Mouse (Mus musculus): ENCODE results near the gene Foxl2. TPM values are rescaled to one million over a fixed set of nuclear protein-coding genes. Genes with fewer than 3 reads are reported as not detected.

The Foxl2 gene
- polyA plus RNA-seq, 1 experiment from 2014 or later, result not detected

DNA sequence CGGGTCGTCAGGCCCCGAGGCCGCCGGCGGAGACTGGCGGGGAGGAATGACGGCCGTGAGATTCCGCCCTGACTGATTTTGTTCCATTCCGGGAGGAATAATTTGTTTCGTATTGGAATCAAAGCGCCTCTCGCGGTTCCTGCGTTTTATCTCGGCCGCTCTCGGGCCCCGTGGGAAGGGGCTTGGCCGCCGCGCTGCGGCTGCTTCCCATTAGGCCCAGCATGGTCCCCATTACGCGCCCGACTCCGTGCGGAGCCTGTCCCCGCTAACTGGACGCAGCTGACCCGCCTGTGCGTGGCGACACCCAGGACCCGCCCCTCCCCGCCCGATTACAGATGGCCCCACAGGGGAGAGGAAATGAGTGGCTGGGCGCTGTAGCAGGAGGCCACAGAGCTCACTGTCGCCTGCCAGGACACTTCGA, 18.0 kb downstream of the Foxl2 start:
- Histone ChIP-seq H3K9me3 (peaks cover 8% of the 10 kb centered on the region; the same call in 1 of the 2 replicates), H3K4me1 (peaks cover 9% of the 10 kb centered on the region; the same call in 1 of the 2 replicates), H3K27me3 (peaks cover 81% of the 10 kb centered on the region), H3K36me3 (no peaks in the 10 kb centered on the region), H3K4me3 (peak overlapping the region; percentile 41), H3K9ac (peak overlapping the region; percentile 46; the same call in 1 of the 2 replicates), H3K27ac (no peak overlapping the region), H3K4me2 (replicated peaks) (peak overlapping the region; percentile 67)
- WGBS, result under 1% methylated on average over 39 of the region's 40 CpGs
- ATAC-seq (ENCODE audit: low FRiP score, low read depth), result peak; percentile 73; the same call in 1 of the 2 replicates

DNA sequence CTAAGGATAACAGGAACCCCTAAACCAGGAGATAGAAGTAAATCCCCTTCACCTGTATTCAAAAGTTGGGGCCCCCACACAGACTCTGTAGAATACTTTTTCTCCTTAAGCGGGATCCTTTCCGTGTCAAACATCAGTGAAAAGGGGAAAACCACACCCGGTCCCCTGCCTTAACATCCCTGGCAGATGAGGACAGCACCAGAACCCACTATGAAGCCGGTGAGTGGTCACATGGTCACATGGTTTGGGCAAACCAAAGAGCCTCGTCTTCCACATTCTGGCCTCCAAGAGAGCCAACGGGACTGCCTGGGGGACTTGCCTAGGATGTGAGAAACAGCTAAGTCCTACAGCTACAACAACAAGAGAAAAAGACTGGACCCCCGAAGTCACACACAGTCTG, 18.5 kb downstream of the Foxl2 start:
- Histone ChIP-seq H3K9me3 (peaks cover 8% of the 10 kb centered on the region; the same call in 1 of the 2 replicates), H3K4me2 (replicated peaks) (peak overlapping the region; percentile 67), H3K9ac (no peak overlapping the region), H3K4me3 (peak overlapping the region; percentile 41), H3K27ac (no peak overlapping the region), H3K27me3 (peaks cover 77% of the 10 kb centered on the region), H3K36me3 (no peaks in the 10 kb centered on the region), H3K4me1 (peaks cover 9% of the 10 kb centered on the region; the same call in 1 of the 2 replicates)
- WGBS, result 6% methylated on average over 7 of the region's 7 CpGs
- ATAC-seq (ENCODE audit: low FRiP score, low read depth), result no peak

DNA sequence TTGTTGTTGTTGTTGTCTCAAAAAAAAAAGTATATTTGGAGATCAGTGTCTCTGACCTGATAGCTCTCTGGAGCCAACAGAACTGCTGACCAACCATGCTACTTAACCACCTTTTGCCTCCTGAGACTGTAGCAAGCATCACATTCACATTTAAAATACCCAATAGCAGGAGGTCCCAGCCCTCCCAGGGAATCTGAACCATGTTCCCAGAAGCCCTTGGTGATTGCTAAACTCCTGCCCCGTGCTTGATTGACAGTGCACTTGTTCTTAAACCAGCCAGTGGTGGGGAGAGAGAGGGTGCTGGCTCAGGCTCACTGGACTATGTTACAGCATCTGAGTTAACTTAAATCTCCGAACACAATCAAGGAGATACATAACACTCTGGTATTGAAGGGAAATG, 19.8 kb downstream of the Foxl2 start:
- Histone ChIP-seq H3K36me3 (no peaks in the 10 kb centered on the region), H3K9ac (no peak overlapping the region), H3K27me3 (peaks cover 67% of the 10 kb centered on the region), H3K27ac (no peak overlapping the region), H3K9me3 (peaks cover 8% of the 10 kb centered on the region; the same call in 1 of the 2 replicates), H3K4me2 (replicated peaks) (no peak overlapping the region), H3K4me1 (peaks cover 13% of the 10 kb centered on the region; the same call in 1 of the 2 replicates), H3K4me3 (no peak overlapping the region)
- 37% methylated on average over 2 of the region's 2 CpGs for WGBS
- no peak for ATAC-seq (ENCODE audit: low FRiP score, low read depth)

DNA sequence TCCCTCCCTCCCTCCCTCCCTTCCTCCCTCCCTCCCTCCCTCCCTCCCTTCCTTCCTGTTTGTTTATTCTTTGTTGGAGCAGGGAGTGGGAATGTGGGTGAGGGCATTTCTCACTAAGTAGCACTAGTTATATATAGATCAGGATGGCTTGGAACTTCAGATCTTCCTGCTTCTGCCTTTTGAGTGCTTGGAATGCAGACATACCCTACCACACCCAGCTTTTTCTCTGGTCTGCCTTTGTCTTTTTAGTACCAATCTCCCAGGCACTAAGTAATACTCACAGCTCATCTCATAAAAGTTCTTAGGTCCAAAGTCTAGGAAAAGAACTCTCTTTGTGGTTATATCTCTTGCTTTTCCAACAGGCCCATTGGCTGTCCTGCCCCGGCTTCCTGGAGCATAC, 21.0 kb downstream of the Foxl2 start:
- peaks cover 13% of the 10 kb centered on the region; the same call in 1 of the 2 replicates for H3K4me1 ChIP-seq
- H3K36me3 ChIP-seq, result no peaks in the 10 kb centered on the region
- H3K9me3 ChIP-seq, result no peaks in the 10 kb centered on the region
- H3K9ac ChIP-seq, result no peak overlapping the region
- ATAC-seq (ENCODE audit: low FRiP score, low read depth), result no peak
- no peak overlapping the region for H3K4me2 ChIP-seq (replicated peaks)
- H3K27ac ChIP-seq, result no peak overlapping the region
- H3K4me3 ChIP-seq, result no peak overlapping the region
- WGBS, result 94% methylated on average over 1 of the region's 1 CpGs
- H3K27me3 ChIP-seq, result peaks cover 56% of the 10 kb centered on the region

DNA sequence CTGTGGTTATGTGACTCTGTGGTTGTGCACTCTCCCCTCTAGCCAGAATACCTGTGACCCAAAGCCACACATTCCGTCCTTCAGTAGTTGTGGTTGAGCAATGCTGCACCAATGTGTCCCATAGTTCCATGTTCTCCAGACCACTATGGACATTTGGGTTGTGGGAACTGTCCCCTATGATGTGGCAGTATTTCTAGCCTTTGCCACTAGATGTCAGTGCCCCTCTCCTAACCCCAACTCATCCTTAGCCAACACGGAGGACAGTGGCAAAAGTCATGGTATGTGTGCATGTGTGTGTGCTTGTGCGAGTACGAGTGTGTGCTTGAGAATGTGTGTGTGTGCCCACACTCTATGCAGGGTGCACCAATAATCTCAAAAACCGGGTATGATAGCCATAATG, 21.4 kb downstream of the Foxl2 start:
- Histone ChIP-seq H3K4me2 (replicated peaks) (no peak overlapping the region), H3K27ac (no peak overlapping the region), H3K4me1 (peaks cover 13% of the 10 kb centered on the region; the same call in 1 of the 2 replicates), H3K9ac (no peak overlapping the region), H3K4me3 (no peak overlapping the region), H3K36me3 (no peaks in the 10 kb centered on the region), H3K27me3 (peaks cover 52% of the 10 kb centered on the region), H3K9me3 (no peaks in the 10 kb centered on the region)
- no peak for ATAC-seq (ENCODE audit: low FRiP score, low read depth)
- 47% methylated on average over 5 of the region's 5 CpGs for WGBS

DNA sequence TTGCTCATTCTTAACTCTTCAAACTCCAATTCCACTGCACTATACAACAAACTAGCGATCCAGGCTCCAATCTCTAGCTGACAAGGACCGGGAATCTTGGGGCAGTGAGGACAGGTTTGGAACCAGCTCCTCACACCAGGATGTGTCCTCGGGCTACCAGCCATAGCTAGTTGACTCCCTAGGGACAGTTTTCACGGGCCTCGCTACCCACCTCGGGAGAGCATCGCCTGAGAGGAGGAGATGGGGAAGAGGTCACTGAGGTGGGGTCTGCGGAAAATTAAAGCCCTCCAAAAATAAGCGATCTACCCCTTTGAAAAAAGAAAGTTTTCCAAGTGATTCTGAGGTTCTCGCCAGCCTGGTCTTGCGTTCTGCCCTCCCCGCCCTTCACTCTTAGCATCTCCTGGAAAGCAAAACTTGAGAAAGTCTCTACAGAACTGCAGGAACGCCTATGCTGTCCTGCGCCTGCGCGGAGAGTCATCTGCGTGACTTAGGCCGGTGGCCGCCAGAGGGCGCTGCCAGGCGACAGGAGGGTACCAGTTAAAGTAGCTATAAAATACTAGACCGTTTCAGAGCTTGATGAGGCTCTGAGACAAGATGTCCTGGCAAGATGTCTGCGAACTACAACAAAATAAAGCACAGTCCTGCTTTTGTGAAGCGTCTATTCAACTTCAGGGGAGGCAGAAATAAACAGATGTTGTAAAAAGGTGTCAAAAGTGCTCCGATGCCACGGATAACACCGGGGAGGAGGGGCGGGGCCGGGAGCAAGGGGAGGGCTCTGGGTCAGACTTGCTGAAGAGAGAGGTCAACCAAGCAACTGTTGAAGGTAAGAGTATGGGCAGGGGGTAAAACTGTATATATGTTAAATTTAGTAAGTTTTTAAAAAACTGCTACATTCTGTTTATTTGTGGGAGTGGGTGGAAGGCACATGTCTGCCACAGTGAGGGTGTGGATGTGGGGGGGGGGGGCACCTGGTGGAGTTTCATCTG, 24.6 kb downstream of the Foxl2 start:
- peak overlapping the region; percentile 37 for H3K4me3 ChIP-seq
- H3K4me2 ChIP-seq (replicated peaks), result peak overlapping the region; percentile 61
- H3K36me3 ChIP-seq, result no peaks in the 10 kb centered on the region
- WGBS, result 5% methylated on average over 29 of the region's 29 CpGs
- H3K9me3 ChIP-seq, result no peaks in the 10 kb centered on the region
- H3K27me3 ChIP-seq, result peaks cover 45% of the 10 kb centered on the region
- ATAC-seq (ENCODE audit: low FRiP score, low read depth), result peak; percentile 61
- peaks cover 9% of the 10 kb centered on the region for H3K4me1 ChIP-seq
- H3K27ac ChIP-seq, result no peak overlapping the region
- 0 out of 2 replicates have a peak overlapping the region, but pooled peaks have one; percentile 25 for H3K9ac ChIP-seq

DNA sequence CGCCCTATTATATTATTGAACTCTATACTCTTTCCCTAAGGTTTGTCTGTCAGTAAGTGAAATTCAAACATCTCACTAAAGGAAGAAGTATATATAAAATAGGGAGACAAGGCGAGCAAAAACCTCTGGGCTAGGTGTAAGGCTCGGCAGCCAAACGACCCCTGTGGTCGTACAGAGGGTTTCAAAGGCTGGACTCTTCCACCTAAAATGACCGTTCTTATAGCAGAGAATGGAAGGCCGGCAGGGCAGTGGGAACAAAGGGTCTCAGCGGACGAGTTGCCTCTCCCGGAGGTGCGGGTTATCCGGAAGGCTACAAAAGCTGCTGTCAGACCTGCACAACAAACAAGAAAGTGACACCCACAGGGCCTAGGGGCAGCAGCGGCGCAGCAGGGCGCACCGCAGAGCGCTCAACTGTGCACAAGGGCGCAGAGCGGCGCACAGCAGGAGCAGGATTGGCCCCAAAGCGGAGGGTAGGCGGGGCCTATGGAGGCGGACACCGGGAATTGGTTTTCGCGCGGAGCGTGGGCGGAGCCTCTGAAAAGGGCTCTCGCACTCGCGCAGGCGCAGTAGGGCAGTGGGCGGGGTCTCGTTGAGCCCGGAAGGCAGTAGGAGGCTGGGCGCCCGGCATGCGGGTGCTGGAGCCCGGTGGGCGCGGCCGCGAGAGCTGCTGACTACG, 30.9 kb downstream of the Foxl2 start, which contains the start of gene Faim:
Faim (plus strand) TSS at position 574 of the 676 bp plus-strand sequence.
- Histone ChIP-seq H3K27ac (peak within 1 kb of the TSS; percentile 34; the same call in 1 of the 2 replicates), H3K9ac (peak within 1 kb of the TSS; percentile 78), H3K4me3 (peak within 1 kb of the TSS; percentile 70)

DNA sequence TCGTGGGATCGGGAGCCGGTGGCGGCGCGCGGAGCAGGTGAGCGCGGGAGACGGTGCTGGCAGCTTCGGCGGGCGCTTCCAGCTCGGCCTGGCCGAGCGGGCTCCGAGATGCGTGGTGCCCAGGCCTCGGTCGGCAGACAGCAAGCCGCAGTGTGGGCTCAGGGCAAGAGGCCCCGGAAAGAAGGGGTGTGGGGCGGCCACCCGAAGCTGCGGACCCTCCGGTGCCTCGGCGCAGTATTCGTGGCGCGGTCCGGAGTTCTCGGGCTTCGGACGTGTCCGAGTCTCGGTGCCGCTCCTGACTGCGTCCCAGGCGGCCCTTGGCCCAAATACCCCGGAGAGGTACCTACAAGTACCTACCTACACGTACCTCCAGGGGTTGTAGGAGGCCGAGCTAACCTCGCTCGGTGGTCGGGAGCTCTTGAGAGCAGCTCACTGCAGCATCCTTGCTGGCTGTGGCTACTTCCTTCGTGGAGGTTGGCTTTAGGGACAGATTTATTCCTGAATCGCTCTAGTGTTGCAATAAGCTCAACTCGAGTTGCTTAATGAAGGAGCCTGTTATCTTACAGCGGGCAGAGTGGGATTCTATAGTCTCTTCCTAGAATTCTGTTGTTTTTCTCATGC, 31.5 kb downstream of the Foxl2 start:
- Histone ChIP-seq H3K36me3 (no peaks in the 10 kb centered on the region), H3K9me3 (no peaks in the 10 kb centered on the region), H3K4me2 (replicated peaks) (peak overlapping the region; percentile 77), H3K4me3 (peak overlapping the region; percentile 70), H3K9ac (peak overlapping the region; percentile 78), H3K27ac (no peak overlapping the region), H3K27me3 (peaks cover 22% of the 10 kb centered on the region; the same call in 1 of the 2 replicates), H3K4me1 (peaks cover 18% of the 10 kb centered on the region)
- ATAC-seq (ENCODE audit: low FRiP score, low read depth), result peak; percentile 70
- under 1% methylated on average over 48 of the region's 50 CpGs for WGBS

More for the DNA sequence above, 30.9 kb downstream of the Foxl2 start, which contains the start of gene Faim:
- Histone ChIP-seq H3K27me3 (peaks cover 22% of the 10 kb centered on the region; the same call in 1 of the 2 replicates), H3K9me3 (no peaks in the 10 kb centered on the region), H3K36me3 (no peaks in the 10 kb centered on the region), H3K4me1 (peaks cover 18% of the 10 kb centered on the region), H3K4me2 (replicated peaks) (peak within 1 kb of the TSS; percentile 77)
- WGBS, result 1% methylated on average over 45 of the region's 45 CpGs
- ATAC-seq (ENCODE audit: low FRiP score, low read depth), result peak; percentile 99

DNA sequence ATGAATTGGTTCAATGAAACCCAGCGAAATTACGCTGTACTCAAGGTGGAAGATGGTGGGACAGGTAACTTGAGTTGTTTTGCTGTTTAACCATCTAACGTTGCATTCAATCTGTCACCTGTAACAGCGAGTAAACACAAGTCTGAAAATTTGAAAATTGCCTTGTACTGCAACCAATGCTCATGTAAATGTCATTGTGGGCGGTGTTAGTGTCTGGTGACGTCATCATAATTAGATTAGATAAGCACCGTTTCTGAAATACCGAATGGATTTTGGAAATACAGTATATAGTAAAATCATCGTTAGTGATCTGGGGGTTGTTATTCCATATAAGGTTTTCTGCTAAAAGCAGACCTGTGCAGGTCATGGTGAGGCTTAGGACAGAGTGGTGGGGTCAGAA, 32.0 kb downstream of the Foxl2 start:
- Histone ChIP-seq H3K9me3 (no peaks in the 10 kb centered on the region), H3K9ac (peak overlapping the region; percentile 78; the same call in 1 of the 2 replicates)

DNA sequence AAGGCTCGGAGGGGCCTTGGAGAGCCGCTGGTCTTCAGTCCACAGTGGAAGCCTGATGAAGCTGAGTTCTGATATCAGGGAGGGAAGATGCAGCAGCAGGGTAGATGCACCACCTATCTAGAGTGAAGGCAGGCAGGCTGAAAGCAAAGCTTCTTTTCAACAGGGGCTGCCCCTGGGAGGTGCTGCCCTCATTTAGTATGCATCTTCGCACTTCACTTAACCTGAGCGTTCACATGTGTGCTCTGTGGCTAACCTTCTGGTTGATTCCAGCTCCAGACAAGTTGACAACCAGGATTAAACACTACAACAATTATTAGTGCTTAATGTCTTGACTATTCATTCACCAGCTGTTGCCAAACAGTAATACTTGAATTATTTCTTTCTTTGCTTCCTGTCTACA, 39.0 kb downstream of the Foxl2 start:
- peaks cover 12% of the 10 kb centered on the region for H3K36me3 ChIP-seq
- ATAC-seq (ENCODE audit: low FRiP score, low read depth), result no peak
- no peak overlapping the region for H3K4me2 ChIP-seq (replicated peaks)
- H3K9me3 ChIP-seq, result no peaks in the 10 kb centered on the region
- no peaks in the 10 kb centered on the region for H3K27me3 ChIP-seq
- 0 out of 2 replicates have a peak, but pooled peaks cover 4% of the 10 kb centered on the region for H3K4me1 ChIP-seq
- WGBS, result 87% methylated on average over 4 of the region's 4 CpGs
- H3K9ac ChIP-seq, result no peak overlapping the region
- no peak overlapping the region for H3K27ac ChIP-seq
- H3K4me3 ChIP-seq, result no peak overlapping the region

More for the DNA sequence above, 32.0 kb downstream of the Foxl2 start:
- Histone ChIP-seq H3K36me3 (no peaks in the 10 kb centered on the region), H3K4me2 (replicated peaks) (peak overlapping the region; percentile 77), H3K4me1 (peaks cover 18% of the 10 kb centered on the region), H3K27ac (no peak overlapping the region), H3K4me3 (peak overlapping the region; percentile 70), H3K27me3 (peaks cover 20% of the 10 kb centered on the region; the same call in 1 of the 2 replicates)
- no peak for ATAC-seq (ENCODE audit: low FRiP score, low read depth)
- 50% methylated on average over 9 of the region's 9 CpGs for WGBS

DNA sequence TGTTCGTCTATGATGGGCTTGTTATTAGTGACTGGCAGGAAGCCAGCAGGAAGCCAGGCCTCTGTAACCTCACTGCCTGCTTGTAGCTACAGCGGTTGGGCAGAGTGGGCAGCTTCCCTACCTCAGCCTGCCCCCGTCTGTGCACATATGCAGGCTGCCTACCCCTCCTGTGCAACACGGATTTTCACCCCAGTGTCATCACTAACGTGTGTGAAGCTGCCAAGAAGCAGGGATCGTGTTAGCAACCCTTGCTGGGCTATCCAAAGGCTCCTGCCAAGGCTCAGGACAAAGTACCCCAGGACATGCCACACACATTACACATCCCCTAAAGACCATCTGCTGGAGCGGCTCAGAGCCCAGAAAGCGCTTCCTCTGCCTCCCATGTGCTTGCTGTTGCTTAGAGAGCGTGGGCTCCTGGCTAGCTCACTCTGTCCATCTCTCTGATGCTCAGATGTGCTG, 44.8 kb downstream of the Foxl2 start:
- H3K36me3 ChIP-seq, result peaks cover 38% of the 10 kb centered on the region
- WGBS, result 77% methylated on average over 9 of the region's 9 CpGs
- H3K27ac ChIP-seq, result no peak overlapping the region
- no peak overlapping the region for H3K9ac ChIP-seq
- H3K9me3 ChIP-seq, result no peaks in the 10 kb centered on the region
- no peak overlapping the region for H3K4me2 ChIP-seq (replicated peaks)
- no peak for ATAC-seq (ENCODE audit: low FRiP score, low read depth)
- no peaks in the 10 kb centered on the region for H3K4me1 ChIP-seq
- H3K4me3 ChIP-seq, result no peak overlapping the region
- H3K27me3 ChIP-seq, result no peaks in the 10 kb centered on the region
